Mouse (Mus musculus): ENCODE measurements around the gene Slc2a2. TPM values are rescaled to one million over a fixed set of nuclear protein-coding genes. Genes with fewer than 3 reads are reported as not detected.

The Slc2a2 gene
- polyA plus RNA-seq, 1 experiment from 2014 or later: not detected

GRCm38 (mm10) chr3:28775958-28776357 is 78.3 kb downstream of the Slc2a2 start:
- Histone ChIP-seq H3K27ac (ENCODE audit: low read depth, low read length) (no peak overlapping the region), H3K4me1 (ENCODE audit: control insufficient read depth, insufficient read depth, low read length) (no peaks in the 10 kb centered on the region), H3K36me3 (ENCODE audit: control insufficient read depth, insufficient read depth, low read length) (no peaks in the 10 kb centered on the region), H3K27me3 (ENCODE audit: control insufficient read depth, insufficient read depth, low read length) (peaks cover 4% of the 10 kb centered on the region; the same call in 1 of the 2 replicates), H3K4me3 (ENCODE audit: low read depth, low read length) (no peak overlapping the region), H3K9ac (ENCODE audit: low read length) (no peak overlapping the region), H3K4me2 (no peak overlapping the region), H3K9me3 (ENCODE audit: control insufficient read depth, low read length) (no peaks in the 10 kb centered on the region; the same call in 1 of the 2 replicates)
- no peak for ATAC-seq (ENCODE audit: low FRiP score)
- DNase-seq (ENCODE audit: low spot score, missing footprints): no peak
- 87% methylated on average over 1 of the region's 1 CpGs for WGBS

- no peak for DNase-seq (ENCODE audit: low spot score, missing footprints)
- no peak for ATAC-seq (ENCODE audit: low FRiP score)
- no peaks in the 10 kb centered on the region for H3K4me1 ChIP-seq (ENCODE audit: control insufficient read depth, insufficient read depth, low read length)
- peaks cover 4% of the 10 kb centered on the region; the same call in 1 of the 2 replicates for H3K27me3 ChIP-seq (ENCODE audit: control insufficient read depth, insufficient read depth, low read length)
- no peaks in the 10 kb centered on the region; the same call in 1 of the 2 replicates for H3K9me3 ChIP-seq (ENCODE audit: control insufficient read depth, low read length)
- 76% methylated on average over 1 of the region's 1 CpGs for WGBS
- H3K9ac ChIP-seq (ENCODE audit: low read length): no peak overlapping the region
- H3K4me3 ChIP-seq (ENCODE audit: low read depth, low read length): no peak overlapping the region
- H3K36me3 ChIP-seq (ENCODE audit: control insufficient read depth, insufficient read depth, low read length): no peaks in the 10 kb centered on the region
- no peak overlapping the region for H3K4me2 ChIP-seq
- no peak overlapping the region for H3K27ac ChIP-seq (ENCODE audit: low read depth, low read length)
These were observed 78.8 kb downstream of the Slc2a2 start for GRCm38 (mm10) chr3:28776491-28776890.

GRCm38 (mm10) chr3:28780511-28780910 is 82.8 kb downstream of the Slc2a2 start:
- Histone ChIP-seq H3K27me3 (ENCODE audit: control insufficient read depth, insufficient read depth, low read length) (peaks cover 7% of the 10 kb centered on the region), H3K4me2 (peak overlapping the region; percentile 99; the same call in 1 of the 2 replicates), H3K9me3 (ENCODE audit: control insufficient read depth, low read length) (no peaks in the 10 kb centered on the region; the same call in 1 of the 2 replicates), H3K4me3 (ENCODE audit: low read depth, low read length) (no peak overlapping the region), H3K36me3 (ENCODE audit: control insufficient read depth, insufficient read depth, low read length) (no peaks in the 10 kb centered on the region), H3K27ac (ENCODE audit: low read depth, low read length) (no peak overlapping the region), H3K9ac (ENCODE audit: low read length) (0 out of 2 replicates have a peak overlapping the region, but pooled peaks have one; percentile 80), H3K4me1 (ENCODE audit: control insufficient read depth, insufficient read depth, low read length) (peaks cover 4% of the 10 kb centered on the region; the same call in 1 of the 2 replicates)
- no peak for DNase-seq (ENCODE audit: low spot score, missing footprints)
- WGBS: 76% methylated on average over 9 of the region's 9 CpGs
- ATAC-seq (ENCODE audit: low FRiP score): peak; percentile 2; the same call in 1 of the 2 replicates

Other genes with a start within 250 kb of the Slc2a2 start
- gene Eif5a2, start 83.4 kb downstream of the Slc2a2 start, polyA plus RNA-seq (2014; fragmentation: Nextera tagmentation; extraction: Ambion mirVana): 18.0 and 20.7 TPM in 2 replicates
- gene Rpl22l1, start 107.5 kb downstream of the Slc2a2 start, polyA plus RNA-seq (2014; fragmentation: Nextera tagmentation; extraction: Ambion mirVana): 389 and 419 TPM in 2 replicates
- gene Gm1527, start 194.7 kb downstream of the Slc2a2 start, polyA plus RNA-seq (2014; fragmentation: Nextera tagmentation; extraction: Ambion mirVana): not detected in 2 replicates

Data from midbrain, embryonic 11.5 days (tissue).